Mouse (Mus musculus) midbrain, postnatal 0 days (tissue): ENCODE results near the gene Kdm4b. TPM values are rescaled to one million over a fixed set of nuclear protein-coding genes. Genes with fewer than 3 reads are reported as not detected.

Source experiments
- ATAC-seq: fragments of 200-750 bp; cut with Nextera tagmentation; 2 replicates; pipeline ENCODE4 v1.8.0; 2017; ENCODE audit warnings: moderate number of reproducible peaks, mild to moderate bottlenecking, moderate TSS enrichment, moderate library complexity; ENCODE audit not compliant: low FRiP score
- DNase-seq: peaks from one replicate; pipeline ENCODE4 v3.0.0-alpha.2; 2015; ENCODE audit warnings: low spot score
- H3K27ac ChIP-seq: fragments of 300-500 bp; sonication (generic); 2 replicates; pipeline ENCODE4 v1.5.1; 2014; ENCODE audit warnings: low read depth, mild to moderate bottlenecking, low read length, mixed read lengths
- H3K27me3 ChIP-seq: fragments of 300-500 bp; sonication (generic); 2 replicates; pipeline ENCODE4 v1.6.1; 2014; ENCODE audit warnings: low read length, control low read depth, mixed read lengths; ENCODE audit not compliant: insufficient read depth
- H3K36me3 ChIP-seq: fragments of 300-500 bp; sonication (generic); 2 replicates; pipeline ENCODE4 v1.6.1; 2014; ENCODE audit warnings: low read length, control low read depth, mixed read lengths; ENCODE audit not compliant: insufficient read depth
- H3K4me1 ChIP-seq: fragments of 300-500 bp; sonication (generic); 2 replicates; pipeline ENCODE4 v1.6.1; 2014; ENCODE audit warnings: mild to moderate bottlenecking, control low read depth, antibody characterized with exemption, low read length, mixed read lengths; ENCODE audit not compliant: insufficient read depth
- H3K4me2 ChIP-seq: fragments of 300-500 bp; sonication (generic); 2 replicates; pipeline ENCODE4 v1.6.1; 2014; ENCODE audit warnings: low read depth, mild to moderate bottlenecking, low read length, mixed read lengths; ENCODE audit not compliant: poor library complexity, severe bottlenecking
- H3K4me3 ChIP-seq: fragments of 300-500 bp; sonication (generic); 2 replicates; pipeline ENCODE4 v1.5.1; 2014; ENCODE audit warnings: low read depth, mild to moderate bottlenecking, low read length, moderate library complexity
- H3K9ac ChIP-seq: fragments of 300-500 bp; sonication (generic); replicated peaks from 2 replicates; pipeline ENCODE4 v1.6.1; 2014; ENCODE audit warnings: mild to moderate bottlenecking, low read length, moderate library complexity, mixed read lengths; ENCODE audit not compliant: poor library complexity, severe bottlenecking
- H3K9me3 ChIP-seq: fragments of 300-500 bp; sonication (generic); 2 replicates; pipeline ENCODE4 v1.6.1; 2016; ENCODE audit warnings: low read length, control low read depth
- CTCF ChIP-seq: IDR thresholded peaks from 2 replicates; pipeline ENCODE4 v1.5.1; 2016; ENCODE audit warnings: antibody characterized with exemption, mild to moderate bottlenecking
- WGBS: fragments of 180-500 bp; shearing (Covaris S2); extraction: QIAGEN DNeasy Blood & Tissue Kit; methylation state at CpG from one replicate; pipeline ENCODE4 v1.1.7; 2014; 5-methylcytosine and 5-hydroxymethylcytosine counted together
- polyA plus RNA-seq: library from polyadenylated mRNA; unstranded; fragments of >200 nt; fragmentation: Nextera tagmentation; extraction: Ambion mirVana; gene quantifications from 2 replicates; pipeline ENCODE4 v1.2.1, GENCODE M21; 2015
- total RNA-seq: library from RNA; depleted of rRNA; stranded (reverse); fragments of >200 nt; gene quantifications from 2 replicates; pipeline ENCODE4 v1.2.3, GENCODE M21; 2014

Gene Kdm4b
- total and polyA plus RNA-seq, 2 experiments from 2014 or later: 45.6 to 140 TPM

DNA sequence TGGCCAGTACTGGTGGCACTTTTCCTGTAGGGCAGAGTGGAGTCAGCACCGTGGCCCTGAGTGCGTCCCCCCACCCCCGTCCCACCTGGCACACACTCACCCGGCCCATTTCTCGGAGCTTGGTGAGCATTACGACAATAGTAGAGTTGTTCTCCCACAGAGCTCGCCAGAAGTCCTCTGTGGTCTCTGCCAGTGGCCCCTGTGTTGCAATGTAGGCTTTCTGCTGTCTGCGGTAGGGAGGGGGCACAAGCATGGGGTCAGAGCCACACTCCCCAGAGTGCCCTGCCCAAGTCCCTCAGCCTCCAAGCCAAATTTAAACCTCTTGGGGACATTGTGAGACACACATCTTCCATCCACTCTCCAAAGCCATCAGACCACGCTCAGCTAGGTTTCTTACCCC is 88.9 kb downstream of the Kdm4b start:
- WGBS: 92% methylated on average over 9 of the region's 9 CpGs
- Histone ChIP-seq H3K36me3 (peaks cover 88% of the 10 kb centered on the region), H3K4me2 (no peak overlapping the region), H3K4me3 (no peak overlapping the region), H3K27me3 (no peaks in the 10 kb centered on the region), H3K9me3 (no peaks in the 10 kb centered on the region), H3K4me1 (no peaks in the 10 kb centered on the region), H3K27ac (no peak overlapping the region), H3K9ac (no peak overlapping the region)
- ATAC-seq: no peak
- no peak for TF ChIP-seq CTCF
- DNase-seq: no peak

DNA sequence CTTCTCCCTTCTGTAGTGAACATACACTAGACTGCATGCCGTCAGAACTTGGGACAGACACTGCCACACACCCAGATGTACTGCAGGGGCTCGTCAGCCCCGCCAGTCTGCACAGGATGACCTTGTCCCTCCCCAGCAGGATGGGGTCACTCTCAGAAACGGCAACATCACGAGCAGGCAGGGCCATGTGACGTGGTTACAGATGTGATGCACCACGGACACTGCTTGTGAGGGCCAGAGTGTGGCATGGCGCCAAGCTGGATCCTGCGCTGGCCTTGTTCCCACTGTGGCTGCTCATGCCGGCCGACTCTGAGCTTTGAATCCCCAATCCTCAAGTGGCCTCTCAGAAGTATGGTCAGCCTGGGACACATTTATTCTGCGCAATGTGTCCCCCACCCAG is 92.4 kb downstream of the Kdm4b start:
- H3K9me3 ChIP-seq: no peaks in the 10 kb centered on the region
- no peaks in the 10 kb centered on the region for H3K27me3 ChIP-seq
- H3K27ac ChIP-seq: no peak overlapping the region
- DNase-seq: no peak
- no peak for ATAC-seq
- no peak overlapping the region for H3K4me3 ChIP-seq
- H3K36me3 ChIP-seq: peaks cover 94% of the 10 kb centered on the region
- no peaks in the 10 kb centered on the region for H3K4me1 ChIP-seq
- H3K9ac ChIP-seq: no peak overlapping the region
- no peak for TF ChIP-seq CTCF
- no peak overlapping the region for H3K4me2 ChIP-seq
- 70% methylated on average over 12 of the region's 12 CpGs for WGBS

- peaks cover 86% of the 10 kb centered on the region for H3K36me3 ChIP-seq
- H3K27me3 ChIP-seq: no peaks in the 10 kb centered on the region
- H3K4me2 ChIP-seq: no peak overlapping the region
- H3K27ac ChIP-seq: no peak overlapping the region
- TF ChIP-seq CTCF: no peak
- no peak overlapping the region for H3K9ac ChIP-seq
- ATAC-seq (no peak; the same call in 1 of the 2 replicates), DNase-seq (no peak)
- H3K9me3 ChIP-seq: no peaks in the 10 kb centered on the region
- H3K4me3 ChIP-seq: no peak overlapping the region
- WGBS: 98% methylated on average over 2 of the region's 2 CpGs
- H3K4me1 ChIP-seq: no peaks in the 10 kb centered on the region
These were observed 94.2 kb downstream of the Kdm4b start for GRCm38 (mm10) chr17:56420022-56420421.

- no peak for DNase-seq
- Histone ChIP-seq H3K4me1 (no peaks in the 10 kb centered on the region), H3K36me3 (peaks cover 69% of the 10 kb centered on the region), H3K4me3 (peak overlapping the region; percentile 21; the same call in 1 of the 2 replicates), H3K27ac (peak overlapping the region; percentile 12; the same call in 1 of the 2 replicates), H3K27me3 (no peaks in the 10 kb centered on the region), H3K9ac (peak overlapping the region; percentile 48), H3K4me2 (peak overlapping the region; percentile 48), H3K9me3 (no peaks in the 10 kb centered on the region)
- 18% methylated on average over 77 of the region's 77 CpGs for WGBS
- TF ChIP-seq CTCF: no peak
- ATAC-seq: peak; percentile 17
These were observed 99.1 kb downstream of the Kdm4b start for GRCm38 (mm10) chr17:56424726-56425583.

DNA sequence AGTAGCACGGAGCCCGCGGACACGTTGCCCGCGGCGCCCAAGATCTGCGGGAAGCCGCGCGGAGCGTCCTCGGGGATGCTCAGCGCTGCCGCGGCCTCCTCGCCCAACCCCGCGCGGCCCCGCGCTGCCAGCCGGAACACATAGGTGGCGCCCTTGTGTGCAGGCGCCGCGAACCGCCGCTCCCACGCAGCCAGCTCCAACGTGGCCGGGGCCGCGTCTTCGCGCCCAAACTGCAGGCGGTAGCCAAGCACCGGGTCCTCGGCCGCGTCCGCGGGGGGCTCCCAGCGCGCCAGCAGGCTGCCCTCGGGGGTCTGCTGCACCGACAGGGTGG is 99.7 kb downstream of the Kdm4b start:
- H3K4me1 ChIP-seq: no peaks in the 10 kb centered on the region
- peak; percentile 74 for DNase-seq
- H3K4me2 ChIP-seq: peak overlapping the region; percentile 48
- peaks cover 63% of the 10 kb centered on the region for H3K36me3 ChIP-seq
- peak; percentile 73 for TF ChIP-seq CTCF
- peak overlapping the region; percentile 21; the same call in 1 of the 2 replicates for H3K4me3 ChIP-seq
- H3K9ac ChIP-seq: peak overlapping the region; percentile 48
- no peaks in the 10 kb centered on the region for H3K9me3 ChIP-seq
- ATAC-seq: peak; percentile 82
- H3K27ac ChIP-seq: peak overlapping the region; percentile 43; the same call in 1 of the 2 replicates
- under 1% methylated on average over 28 of the region's 47 CpGs for WGBS
- H3K27me3 ChIP-seq: no peaks in the 10 kb centered on the region

DNA sequence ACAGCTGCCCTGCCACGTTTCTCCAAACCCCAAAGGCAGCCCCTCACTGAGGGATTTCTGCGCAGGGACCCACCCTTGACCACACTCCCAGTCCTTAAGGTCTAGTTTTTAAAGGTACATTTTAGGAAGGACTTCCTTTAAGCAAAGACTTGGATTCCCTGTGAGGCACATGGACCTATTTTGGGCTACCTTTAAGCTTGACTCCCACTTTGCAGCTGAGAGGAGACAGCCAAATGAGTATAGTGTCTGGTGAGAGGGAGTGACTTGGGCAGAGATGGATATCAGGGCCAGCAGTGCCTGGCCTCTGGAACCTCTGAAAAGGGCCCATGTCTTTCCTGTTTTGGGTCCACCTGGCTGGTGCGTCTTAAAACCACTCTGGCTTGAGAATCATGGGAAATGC is 100.1 kb downstream of the Kdm4b start:
- H3K27me3 ChIP-seq: no peaks in the 10 kb centered on the region
- H3K4me3 ChIP-seq: peak overlapping the region; percentile 21; the same call in 1 of the 2 replicates
- H3K4me2 ChIP-seq: peak overlapping the region; percentile 48; the same call in 1 of the 2 replicates
- H3K9ac ChIP-seq: no peak overlapping the region; the same call in 1 of the 2 replicates
- H3K27ac ChIP-seq: 0 out of 2 replicates have a peak overlapping the region, but pooled peaks have one; percentile 43
- no peaks in the 10 kb centered on the region for H3K9me3 ChIP-seq
- H3K4me1 ChIP-seq: no peaks in the 10 kb centered on the region
- 37% methylated on average over 3 of the region's 3 CpGs for WGBS
- DNase-seq (no peak), ATAC-seq (no peak)
- H3K36me3 ChIP-seq: peaks cover 59% of the 10 kb centered on the region
- no peak for TF ChIP-seq CTCF
